Mouse (Mus musculus) erythroblast, embryonic 14.5 days (primary cell): ENCODE data around the gene Gtf2ird1.

ENCODE experiments used
- GATA1 ChIP-seq: IDR thresholded peaks from 2 replicates; pipeline ENCODE4 v1.6.1; 2012; ENCODE audit warnings: low read length, inconsistent platforms, mixed read lengths
- TAL1 ChIP-seq: IDR thresholded peaks from 3 replicates; pipeline ENCODE4 v1.6.1; 2012; ENCODE audit warnings: low read length, inconsistent platforms, mixed read lengths

DNA sequence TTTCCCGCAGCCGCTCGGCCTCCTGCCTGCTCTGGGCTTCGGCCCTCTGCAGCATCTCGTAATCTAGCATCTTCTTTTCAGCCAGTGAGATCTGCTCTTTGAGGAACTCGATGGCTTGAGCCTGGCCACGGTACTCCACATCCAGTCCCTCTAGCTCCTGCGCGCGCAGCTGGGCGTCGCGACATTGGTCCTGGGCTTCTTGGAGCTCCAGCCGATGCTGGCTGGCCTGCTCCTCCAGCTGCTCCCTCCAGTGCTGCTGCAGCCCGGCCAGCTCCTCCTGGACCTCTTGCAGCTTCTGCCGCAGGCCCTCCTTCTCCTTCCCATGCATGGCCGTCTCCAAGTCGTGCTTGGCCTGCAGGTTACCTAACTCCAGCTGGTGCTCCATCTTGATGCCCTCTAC lies 46.1 kb upstream of the Gtf2ird1 start:
- no peak for TF ChIP-seq TAL1
- no peak for TF ChIP-seq GATA1
